In genomic region chr7:135829246-135829645, GRCm38 (mm10) we compare ENCODE assay signal across 26 mouse cellular contexts.
DNase-seq lines count a peak whose midpoint lies in the region; ATAC-seq and TF ChIP-seq lines count a peak whose summit lies in the region.
"Had no signal": no experiment of that assay in that cellular context is flagged by ENCODE, and none has a peak within 500 bp of the region (broad histone marks: within the 10 kb centered on the region; RNA-seq: fewer than 3 reads in every experiment).

No protein-coding gene starts in this region.

- ATAC-seq in forebrain, embryonic 14.5 days = no peak
- no peak for ATAC-seq in kidney, postnatal 0 days (replicated peaks; ENCODE audit: low FRiP score, low read depth)
- ATAC-seq in kidney, embryonic 15.5 days (replicated peaks; ENCODE audit: low FRiP score) = no peak
- no peak for ATAC-seq in lung, embryonic 14.5 days (ENCODE audit: insufficient read depth)
- ATAC-seq: activated CD4-positive, CD25-positive, alpha-beta regulatory T cell, adult 4 months; forebrain, embryonic 15.5 days; hindbrain, embryonic 16.5 days; inflammation-experienced regulatory T-cells, adult 6 months; intestine, embryonic 16.5 days had no signal

- WGBS in forebrain, embryonic 14.5 days = 62% methylated on average over 2 of the region's 2 CpGs
- 78% methylated on average over 2 of the region's 2 CpGs for WGBS in forebrain, embryonic 10.5 days
- WGBS in kidney, postnatal 0 days = 55% methylated on average over 2 of the region's 2 CpGs
- 50% methylated on average over 2 of the region's 2 CpGs for WGBS in kidney, embryonic 15.5 days
- 41% methylated on average over 2 of the region's 2 CpGs for whole genome bisulfite sequencing in lung, embryonic 14.5 days

- no peak overlapping the region for H3K9ac ChIP-seq in forebrain, embryonic 14.5 days (ENCODE audit: low read length)
- H3K9ac ChIP-seq in kidney, postnatal 0 days (ENCODE audit: low read depth, low read length) = no peak overlapping the region
- H3K9ac ChIP-seq in kidney, embryonic 15.5 days = no peak overlapping the region
- H3K9ac ChIP-seq in lung, embryonic 14.5 days = no peak overlapping the region
- H3K9ac ChIP-seq: embryonic facial prominence, embryonic 15.5 days; forebrain, embryonic 15.5 days; heart, embryonic 12.5 days; heart, embryonic 15.5 days had no signal

- H3K27ac ChIP-seq in forebrain, embryonic 14.5 days (ENCODE audit: low read depth, low read length) = no peak overlapping the region
- no peak overlapping the region for H3K27ac ChIP-seq in forebrain, embryonic 10.5 days
- H3K27ac ChIP-seq in kidney, postnatal 0 days = no peak overlapping the region
- H3K27ac ChIP-seq in kidney, embryonic 15.5 days = no peak overlapping the region
- H3K27ac ChIP-seq in lung, embryonic 14.5 days (ENCODE audit: low read depth) = no peak overlapping the region
- H3K27ac ChIP-seq: embryonic facial prominence, embryonic 15.5 days; forebrain, embryonic 15.5 days; heart, embryonic 15.5 days had no signal

- no peaks in the 10 kb centered on the region for H3K27me3 ChIP-seq in forebrain, embryonic 14.5 days (replicated peaks; ENCODE audit: control insufficient read depth, insufficient read depth, low read length)
- H3K27me3 ChIP-seq in forebrain, embryonic 10.5 days (ENCODE audit: poor library complexity, severe bottlenecking) = peaks cover 8% of the 10 kb centered on the region; the same call in 1 of the 2 replicates
- H3K27me3 ChIP-seq in kidney, postnatal 0 days (ENCODE audit: insufficient read depth, low read length) = no peaks in the 10 kb centered on the region
- H3K27me3 ChIP-seq in kidney, embryonic 15.5 days = no peaks in the 10 kb centered on the region
- no peaks in the 10 kb centered on the region for H3K27me3 ChIP-seq in lung, embryonic 14.5 days (ENCODE audit: insufficient read depth, low read length)
- H3K27me3 ChIP-seq: embryonic facial prominence, embryonic 15.5 days; forebrain, embryonic 15.5 days; heart, embryonic 15.5 days had no signal

- TF ChIP-seq CTCF in kidney, postnatal 0 days (IDR thresholded peaks at IDR 0.05; ENCODE audit: low read depth) = no peak
- no peak for TF ChIP-seq CTCF in lung, embryonic 14.5 days (IDR thresholded peaks at IDR 0.05; ENCODE audit: low read depth)

- no peaks in the 10 kb centered on the region for H3K36me3 ChIP-seq in forebrain, embryonic 14.5 days (ENCODE audit: control insufficient read depth, insufficient read depth, low read length)
- no peaks in the 10 kb centered on the region for H3K36me3 ChIP-seq in forebrain, embryonic 10.5 days (replicated peaks)
- no peaks in the 10 kb centered on the region for H3K36me3 ChIP-seq in kidney, postnatal 0 days (ENCODE audit: insufficient read depth, low read length)
- no peaks in the 10 kb centered on the region for H3K36me3 ChIP-seq in kidney, embryonic 15.5 days
- no peaks in the 10 kb centered on the region for H3K36me3 ChIP-seq in lung, embryonic 14.5 days (ENCODE audit: insufficient read depth)
- H3K36me3 ChIP-seq: embryonic facial prominence, embryonic 15.5 days; forebrain, embryonic 15.5 days; heart, embryonic 12.5 days; heart, embryonic 15.5 days had no signal

- no peaks in the 10 kb centered on the region for H3K9me3 ChIP-seq in forebrain, embryonic 14.5 days (replicated peaks; ENCODE audit: control insufficient read depth, low read length)
- H3K9me3 ChIP-seq in forebrain, embryonic 10.5 days = no peaks in the 10 kb centered on the region
- no peaks in the 10 kb centered on the region for H3K9me3 ChIP-seq in kidney, postnatal 0 days (replicated peaks; ENCODE audit: low read length)
- H3K9me3 ChIP-seq in kidney, embryonic 15.5 days (replicated peaks) = no peaks in the 10 kb centered on the region
- no peaks in the 10 kb centered on the region for H3K9me3 ChIP-seq in lung, embryonic 14.5 days (ENCODE audit: low read depth, low read length)
- H3K9me3 ChIP-seq: embryonic facial prominence, embryonic 15.5 days; forebrain, embryonic 15.5 days; heart, embryonic 12.5 days; heart, embryonic 15.5 days had no signal

- H3K4me1 ChIP-seq in forebrain, embryonic 14.5 days (ENCODE audit: control insufficient read depth, insufficient read depth, low read length) = no peaks in the 10 kb centered on the region
- peaks cover 4% of the 10 kb centered on the region; the same call in 1 of the 2 replicates for H3K4me1 ChIP-seq in forebrain, embryonic 10.5 days
- H3K4me1 ChIP-seq in kidney, postnatal 0 days (replicated peaks; ENCODE audit: insufficient read depth, low read length) = no peaks in the 10 kb centered on the region
- no peaks in the 10 kb centered on the region for H3K4me1 ChIP-seq in kidney, embryonic 15.5 days
- H3K4me1 ChIP-seq in lung, embryonic 14.5 days (ENCODE audit: insufficient read depth) = no peaks in the 10 kb centered on the region
- H3K4me1 ChIP-seq: heart, embryonic 12.5 days; heart, embryonic 15.5 days had no signal

- peak; percentile 38 to 47 for DNase-seq in cerebellum, postnatal 10 days
- no peak for DNase-seq in cerebellum, postnatal 14 days
- DNase-seq in forebrain, embryonic 14.5 days (ENCODE audit: low spot score) = peak; percentile 61
- DNase-seq in forebrain, embryonic 10.5 days (ENCODE audit: extremely low spot score, low spot score) = no peak
- DNase-seq in kidney, postnatal 0 days (ENCODE audit: low spot score) = peak; percentile 39
- DNase-seq in lung, embryonic 14.5 days = peak; percentile 69
- DNase-seq in lung, postnatal 25 days (ENCODE audit: low spot score) = no peak
- DNase-seq: adrenal gland, adult 8-10 months; adrenal gland, postnatal 25 days; cerebellum, adult 18-20 months; cerebellum, adult 9-10 months; cerebellum, postnatal 36 days; embryo, embryonic 11 days; gastrocnemius, postnatal 25 days; heart, adult 18-20 months; heart, postnatal 10 days; heart, postnatal 36 days had no signal

- no peak overlapping the region for H3K4me3 ChIP-seq in forebrain, embryonic 14.5 days (ENCODE audit: low read depth, low read length)
- no peak overlapping the region for H3K4me3 ChIP-seq in forebrain, embryonic 10.5 days
- no peak overlapping the region for H3K4me3 ChIP-seq in kidney, postnatal 0 days (replicated peaks; ENCODE audit: low read depth, low read length)
- no peak overlapping the region for H3K4me3 ChIP-seq in kidney, embryonic 15.5 days (replicated peaks)
- no peak overlapping the region for H3K4me3 ChIP-seq in lung, embryonic 14.5 days (ENCODE audit: low read depth, low read length)
- H3K4me3 ChIP-seq: embryonic facial prominence, embryonic 15.5 days; forebrain, embryonic 15.5 days; heart, embryonic 12.5 days; heart, embryonic 15.5 days had no signal

- no peak overlapping the region for H3K4me2 ChIP-seq in forebrain, embryonic 14.5 days (ENCODE audit: low read length)
- no peak overlapping the region for H3K4me2 ChIP-seq in kidney, postnatal 0 days (ENCODE audit: low read length)
- H3K4me2 ChIP-seq in kidney, embryonic 15.5 days = no peak overlapping the region
- no peak overlapping the region for H3K4me2 ChIP-seq in lung, embryonic 14.5 days
- H3K4me2 ChIP-seq: embryonic facial prominence, embryonic 15.5 days; forebrain, embryonic 15.5 days; heart, embryonic 12.5 days; heart, embryonic 15.5 days had no signal

Comparison
In these comparisons a context has a peak if more than half of its experiments do, and no peak if none do; other contexts are left out.
1. DNase-seq: peak in cerebellum, postnatal 10 days (2 of 2), forebrain, embryonic 14.5 days (single experiment), kidney, postnatal 0 days (single experiment) and lung, embryonic 14.5 days (single experiment); none in cerebellum, postnatal 14 days (0 of 2), forebrain, embryonic 10.5 days (single experiment) and lung, postnatal 25 days (single experiment).